Mouse (Mus musculus): ENCODE results near the gene Usp25.
A peak's percentile ranks its signal among the peaks of the same experiment; 100 is the strongest.

Gene Usp25

GRCm38 (mm10) chr16:77013427-77014320 lies at the start of gene Usp25:
Gene Usp25, plus strand, starts transcription at chr16:77013706.
- peak; percentile 84 for DNase-seq (ENCODE audit: low read depth, low spot score)

- no peak for DNase-seq (ENCODE audit: low read depth, low spot score)
Observed at GRCm38 (mm10) chr16:76967593-76968275, 45.8 kb upstream of the Usp25 start.

GRCm38 (mm10) chr16:76971211-76971610 lies 42.3 kb upstream of the Usp25 start:
- DNase-seq (ENCODE audit: low read depth, low spot score): no peak

- DNase-seq (ENCODE audit: low read depth, low spot score): no peak
Observed at GRCm38 (mm10) chr16:76976787-76977430, 36.6 kb upstream of the Usp25 start.

GRCm38 (mm10) chr16:76983696-76984095 lies 29.8 kb upstream of the Usp25 start:
- DNase-seq (ENCODE audit: low read depth, low spot score): no peak

GRCm38 (mm10) chr16:76987711-76988110 lies 25.8 kb upstream of the Usp25 start:
- no peak for DNase-seq (ENCODE audit: low read depth, low spot score)

GRCm38 (mm10) chr16:77003900-77004299 lies 9.6 kb upstream of the Usp25 start:
- DNase-seq (ENCODE audit: low read depth, low spot score): no peak

- no peak for DNase-seq (ENCODE audit: low read depth, low spot score)
Observed at GRCm38 (mm10) chr16:77009173-77009572, 4.3 kb upstream of the Usp25 start.

GRCm38 (mm10) chr16:77014321-77015211 lies 1.1 kb downstream of the Usp25 start:
- peak; percentile 30 for DNase-seq (ENCODE audit: low read depth, low spot score)

GRCm38 (mm10) chr16:77015380-77016346 lies 2.2 kb downstream of the Usp25 start:
- DNase-seq (ENCODE audit: low read depth, low spot score): no peak

GRCm38 (mm10) chr16:77017931-77018330 lies 4.4 kb downstream of the Usp25 start:
- no peak for DNase-seq (ENCODE audit: low read depth, low spot score)

GRCm38 (mm10) chr16:77020190-77020589 lies 6.7 kb downstream of the Usp25 start:
- no peak for DNase-seq (ENCODE audit: low read depth, low spot score)

GRCm38 (mm10) chr16:77023627-77024379 lies 10.3 kb downstream of the Usp25 start:
- DNase-seq (ENCODE audit: low read depth, low spot score): no peak

GRCm38 (mm10) chr16:77026099-77026498 lies 12.6 kb downstream of the Usp25 start:
- no peak for DNase-seq (ENCODE audit: low read depth, low spot score)

GRCm38 (mm10) chr16:77026933-77027332 lies 13.4 kb downstream of the Usp25 start:
- DNase-seq (ENCODE audit: low read depth, low spot score): no peak

- no peak for DNase-seq (ENCODE audit: low read depth, low spot score)
Observed at GRCm38 (mm10) chr16:77027976-77028686, 14.6 kb downstream of the Usp25 start.

- DNase-seq (ENCODE audit: low read depth, low spot score): peak; percentile 8
Observed at GRCm38 (mm10) chr16:77028687-77029417, 15.3 kb downstream of the Usp25 start.

- no peak for DNase-seq (ENCODE audit: low read depth, low spot score)
Observed at GRCm38 (mm10) chr16:77030435-77030834, 16.9 kb downstream of the Usp25 start.
